Mouse (Mus musculus) C3H10T1/2 (cell line): ENCODE results near the gene Timm17b. TPM values are rescaled to one million over a fixed set of nuclear protein-coding genes. Genes with fewer than 3 reads are reported as not detected.

ENCODE experiments used
- polyA plus RNA-seq, 2 experiments: library from polyadenylated mRNA; unstranded; fragments of >200 nt; fragmentation: generic; extraction: Trizol; gene quantifications; one replicate each; pipeline ENCODE4 v1.2.1; 2012; ENCODE audit warnings: missing spikeins in 2 of 2

The Timm17b gene
- 100 to 1,000 TPM in 1 of 2 experiments, 10 to 100 TPM in 1; 94.4 to 138 TPM for polyA plus RNA-seq

DNA sequence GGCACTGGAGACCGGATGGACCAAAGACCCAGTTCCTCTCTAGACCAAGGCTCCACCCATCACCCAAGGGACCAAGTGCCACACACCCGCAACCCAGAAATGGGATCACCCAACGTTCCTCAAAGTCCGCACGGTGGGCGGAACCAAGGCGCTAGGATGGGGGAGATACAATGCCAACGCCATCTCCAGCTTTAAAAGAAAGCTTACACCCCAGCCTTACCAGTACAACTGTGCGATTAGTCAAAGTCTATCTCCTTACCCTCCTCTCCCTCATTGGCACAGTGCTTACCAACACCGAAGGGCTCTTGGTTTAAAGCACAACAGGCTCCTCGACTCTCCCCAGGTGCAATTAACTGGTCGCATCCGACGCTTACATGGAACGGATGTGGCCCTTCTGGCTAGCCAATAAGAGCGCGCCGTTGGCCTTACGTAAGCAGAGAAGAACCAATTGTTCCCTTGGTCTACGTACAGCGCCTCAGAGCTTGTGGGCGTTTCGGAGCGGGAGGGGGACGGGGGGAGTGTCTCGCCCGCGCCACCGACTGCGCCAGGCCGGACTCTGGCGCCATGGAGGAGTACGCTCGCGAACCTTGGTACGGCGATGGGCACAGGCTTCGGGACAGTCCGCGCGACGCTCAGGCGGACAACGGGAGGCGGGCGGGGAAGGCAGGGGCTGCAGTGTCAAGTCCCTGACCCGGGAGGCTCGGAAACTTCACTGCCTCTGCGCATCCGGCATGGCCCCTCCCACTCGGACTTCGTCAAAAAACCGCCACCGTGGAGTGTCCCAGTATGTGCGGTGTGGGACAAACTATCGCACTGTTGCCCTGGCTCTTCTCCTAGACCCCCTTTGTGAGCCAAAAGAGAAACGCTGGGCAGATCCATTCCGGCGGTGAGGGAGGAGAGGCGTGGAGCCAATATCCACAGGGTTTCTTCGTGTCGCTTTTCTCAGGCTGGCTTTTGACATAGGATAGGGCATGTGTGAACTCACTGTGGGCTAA lies at the start of gene Timm17b, which contains the start of gene Pqbp1:
Gene Timm17b (plus strand): TSS at position 478 of the 995 bp plus-strand sequence.
Gene Pqbp1 (minus strand): TSS at position 390 of the 995 bp plus-strand sequence.

DNA sequence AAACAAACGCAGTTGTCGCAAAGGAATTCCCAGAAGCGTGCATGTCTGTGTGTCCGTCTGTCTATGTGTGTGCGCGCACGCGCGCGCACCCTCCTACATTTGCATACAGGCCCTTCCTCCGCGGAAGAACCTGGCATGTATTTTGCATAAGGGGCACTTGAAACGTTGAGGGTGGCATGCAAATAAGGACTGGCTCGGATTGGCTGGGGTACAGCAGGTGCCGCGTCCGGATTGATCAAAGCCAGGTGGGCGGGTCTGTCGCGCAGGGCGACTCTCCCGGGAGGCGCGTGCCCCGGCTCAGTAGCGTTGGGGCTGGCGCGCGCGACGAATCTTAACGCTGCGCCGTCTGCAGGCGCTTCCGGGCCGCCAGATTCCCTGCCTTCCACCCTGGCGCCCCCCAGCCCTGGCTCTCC lies 21.1 kb upstream of the Timm17b start, which contains the start of gene Pim2:
Gene Pim2 (plus strand): TSS at position 256 of the 413 bp plus-strand sequence.

DNA sequence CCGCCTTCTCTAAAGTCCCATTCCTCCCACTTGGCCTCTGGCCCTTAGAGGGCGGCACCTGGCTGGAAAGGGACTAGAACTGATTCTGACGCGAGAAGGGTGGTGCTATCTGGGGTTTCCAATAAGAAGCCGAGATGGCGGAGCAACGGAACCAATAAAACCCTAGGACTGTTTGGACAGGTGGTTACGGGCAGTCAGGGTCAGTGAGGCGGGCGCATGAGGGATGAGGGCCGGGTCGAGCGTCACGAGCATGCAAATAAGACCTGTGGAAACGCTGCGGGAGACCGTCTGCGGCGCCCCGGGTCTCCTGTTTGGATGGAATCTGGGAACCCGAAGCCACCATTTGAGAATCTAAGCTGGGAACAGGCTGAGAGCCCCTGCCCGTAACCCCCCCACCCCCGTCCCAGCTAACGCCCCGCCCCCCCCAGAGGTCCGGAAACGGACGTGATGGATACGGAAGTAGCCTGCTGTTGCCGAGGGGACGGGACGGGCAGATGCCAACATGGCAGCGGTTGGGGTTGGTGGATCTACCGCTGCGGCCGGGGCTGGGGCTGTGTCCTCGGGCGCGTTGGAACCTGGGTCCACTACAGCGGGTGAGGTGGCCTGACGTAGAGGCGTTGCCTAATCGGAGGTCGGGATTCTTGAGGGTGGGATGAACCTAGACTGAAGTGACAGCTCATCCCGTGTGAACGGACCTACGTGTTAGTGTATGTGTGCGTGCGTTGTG lies 15.2 kb upstream of the Timm17b start, which contains the start of gene Slc35a2:
Gene Slc35a2 (plus strand): TSS at position 188 of the 727 bp plus-strand sequence.

DNA sequence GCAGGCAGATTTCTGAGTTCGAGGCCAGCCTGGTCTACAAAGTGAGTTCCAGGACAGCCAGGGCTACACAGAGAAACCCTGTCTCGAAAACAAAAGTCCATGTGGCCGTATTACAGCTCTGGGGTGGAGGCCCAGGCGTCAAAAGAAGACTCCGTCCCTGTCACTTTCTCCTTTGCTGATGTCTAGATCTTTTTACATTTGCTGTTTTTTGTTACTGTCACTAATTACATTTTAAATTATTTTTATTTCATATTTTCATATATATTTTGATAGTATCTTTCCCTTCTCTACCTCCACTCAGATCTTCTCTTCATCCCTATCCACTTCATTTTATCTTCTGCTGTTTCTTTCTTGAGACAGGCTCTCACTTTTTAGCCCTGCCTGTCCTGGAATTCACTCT lies 8.6 kb downstream of the Timm17b start, which contains the start of gene Gm10491:
Gene Gm10491 (minus strand): TSS at position 101 of the 400 bp plus-strand sequence.

DNA sequence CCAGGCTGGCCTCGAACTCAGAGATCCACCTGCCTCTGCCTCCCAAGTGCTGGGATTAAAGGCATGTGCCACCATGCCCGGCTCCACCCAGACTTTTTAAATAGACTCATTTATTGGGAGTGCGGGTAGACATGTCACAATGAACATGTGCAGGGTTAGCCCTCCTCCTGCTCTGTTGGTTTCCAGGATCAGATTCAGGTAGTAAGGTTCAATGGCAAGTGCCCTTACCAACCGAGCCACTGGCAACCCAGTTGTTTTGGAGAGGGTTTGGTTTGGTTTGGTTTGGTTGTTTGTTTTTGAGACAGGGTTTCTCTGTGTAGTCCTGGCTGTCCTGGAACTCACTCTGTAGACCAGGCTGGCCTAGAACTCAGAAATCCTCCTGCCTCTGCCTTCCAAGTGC lies 10.1 kb downstream of the Timm17b start, which contains the start of gene Gm10490:
Gene Gm10490 (plus strand): TSS at position 301 of the 400 bp plus-strand sequence.

DNA sequence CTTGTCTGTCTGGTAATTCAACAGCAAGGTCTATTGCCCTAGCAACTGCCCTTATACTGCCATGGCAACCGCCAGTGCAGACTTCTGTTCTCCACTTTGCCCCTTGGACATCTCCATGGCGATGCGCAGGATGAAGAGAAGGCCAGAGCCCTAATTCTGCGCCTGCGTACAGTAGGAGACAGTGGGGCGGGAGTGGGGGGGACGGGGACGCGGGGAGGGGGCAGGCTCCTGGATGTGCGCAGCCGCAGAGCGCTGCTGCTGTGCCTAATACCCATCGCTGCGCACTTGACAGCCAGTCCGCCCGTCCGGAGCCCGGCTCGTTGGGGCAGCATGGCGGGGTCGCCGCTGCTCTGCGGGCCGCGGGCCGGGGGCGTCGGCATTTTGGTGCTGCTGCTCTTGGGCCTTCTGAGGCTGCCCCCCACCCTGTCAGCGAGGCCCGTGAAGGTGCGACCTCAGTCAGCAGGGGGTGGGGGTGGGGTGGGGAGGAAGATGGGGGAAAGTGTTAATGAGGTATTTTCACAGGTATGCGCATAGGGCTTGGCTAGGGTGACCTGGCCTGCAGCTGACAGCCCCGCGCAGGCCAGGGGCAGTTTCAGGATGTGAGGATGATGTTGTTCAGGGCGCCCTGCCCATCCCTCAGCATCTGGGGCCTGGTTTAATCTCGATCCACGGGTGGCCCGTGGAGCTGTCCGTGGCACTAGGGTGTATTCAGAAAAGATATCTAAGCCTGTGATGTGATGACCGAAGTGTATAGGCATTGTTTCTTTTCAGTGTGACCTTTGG lies 20.6 kb downstream of the Timm17b start, which contains the start of gene Pcsk1n:
Gene Pcsk1n (plus strand): TSS at position 222 of the 783 bp plus-strand sequence.

DNA sequence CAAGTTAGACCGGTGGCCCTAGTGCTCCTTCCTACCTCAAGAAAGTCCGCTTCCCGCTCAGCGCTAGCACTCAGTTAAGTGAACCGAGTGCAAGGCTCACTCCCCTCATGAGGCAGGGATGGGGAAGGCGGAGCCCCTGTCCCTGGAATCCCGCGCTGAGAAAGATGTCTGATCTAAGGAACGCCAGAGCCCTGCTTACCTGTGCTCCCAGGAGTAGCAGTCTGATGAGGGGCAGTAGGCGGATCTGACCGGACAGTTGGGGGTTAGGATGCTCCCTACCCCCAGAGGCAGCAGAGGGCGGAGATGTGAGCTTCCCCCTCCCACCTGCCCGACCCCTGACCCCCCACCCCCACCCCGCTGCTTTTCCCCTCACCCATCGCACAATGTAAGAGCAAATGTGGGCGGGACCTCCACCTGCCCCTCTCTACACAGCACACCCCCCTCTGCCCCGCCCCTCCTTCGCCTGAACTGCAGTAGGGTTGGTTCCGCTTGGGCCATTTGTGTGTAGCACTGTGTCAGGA lies 29.2 kb downstream of the Timm17b start, which contains the start of gene Eras:
Gene Eras (minus strand): TSS at position 338 of the 521 bp plus-strand sequence.

DNA sequence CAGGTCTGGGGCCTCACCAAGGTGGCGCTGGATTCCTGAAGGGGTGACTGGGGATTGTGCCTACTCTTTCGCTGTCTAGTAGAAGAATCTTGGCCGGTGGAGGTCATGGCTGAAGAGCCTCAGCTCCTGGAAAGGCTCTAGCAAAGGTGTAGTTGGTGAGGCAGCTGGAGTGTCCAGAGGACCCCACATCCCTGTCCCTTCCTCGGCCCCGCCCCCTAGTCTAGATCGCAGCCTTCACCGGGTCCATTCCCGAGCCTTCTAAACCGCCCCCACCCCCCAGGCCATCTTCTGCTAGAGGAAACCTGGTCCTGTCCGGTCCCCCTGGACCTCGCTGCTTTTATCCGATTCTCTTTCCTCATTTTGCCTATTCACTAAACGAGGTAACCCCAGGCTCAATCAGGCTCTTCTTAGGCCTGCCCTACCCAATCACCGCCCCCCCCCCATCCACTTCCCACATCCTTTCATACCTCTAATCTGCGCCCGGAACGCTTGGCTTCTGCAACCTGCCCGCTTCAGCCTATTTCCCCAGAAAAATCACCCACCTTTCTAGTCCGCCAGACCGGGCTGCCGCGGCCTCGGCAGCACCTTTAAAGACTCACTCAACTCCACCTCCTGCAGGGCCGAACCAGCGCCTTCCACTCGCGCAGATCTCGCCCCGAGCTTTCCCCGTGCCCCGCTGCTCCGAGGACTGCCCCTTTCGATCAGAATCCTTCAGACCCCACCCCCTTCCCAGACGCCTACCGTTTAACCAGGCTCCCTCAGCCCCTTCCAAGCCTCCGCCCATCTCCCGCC lies 48.1 kb downstream of the Timm17b start, which contains the start of gene Hdac6:
Gene Hdac6 (minus strand): TSS at position 782 of the 792 bp plus-strand sequence.

Other genes with a start within 250 kb of the Timm17b start
- under 1 TPM; 0.16 to 0.66 TPM for gene Prickle3, start 242.1 kb upstream of the Timm17b start, polyA plus RNA-seq
- 100 to 1,000 TPM; 442 to 683 TPM for gene Plp2, start 228.0 kb upstream of the Timm17b start, polyA plus RNA-seq
- under 1 TPM; 0.01 to 0.20 TPM for gene Magix, start 218.1 kb upstream of the Timm17b start, polyA plus RNA-seq
- gene Gpkow, start 202.2 kb upstream of the Timm17b start, polyA plus RNA-seq, result 10 to 100 TPM in 1 of 2 experiments, 1 to 10 TPM in 1; 2.5 to 11.5 TPM
- 10 to 100 TPM; 15.4 to 54.3 TPM for gene Wdr45, start 185.0 kb upstream of the Timm17b start, polyA plus RNA-seq
- under 1 TPM in 1 of 2 experiments, not detected in 1; 0.24 TPM for gene Gm45208, start 177.1 kb upstream of the Timm17b start, polyA plus RNA-seq
- 100 to 1,000 TPM; 113 to 154 TPM for gene Praf2, start 170.9 kb upstream of the Timm17b start, polyA plus RNA-seq
- gene Ccdc120, start 148.5 kb upstream of the Timm17b start, polyA plus RNA-seq, result 1 to 10 TPM; 2.4 to 7.6 TPM
- gene Tfe3, start 136.8 kb upstream of the Timm17b start, polyA plus RNA-seq, result 10 to 100 TPM; 32.8 to 42.6 TPM
- 10 to 100 TPM in 1 of 2 experiments, 1 to 10 TPM in 1; 5.9 to 35.2 TPM for gene Gripap1, start 109.6 kb upstream of the Timm17b start, polyA plus RNA-seq
- gene Kcnd1, start 77.1 kb upstream of the Timm17b start, polyA plus RNA-seq, result 1 to 10 TPM in 1 of 2 experiments, under 1 TPM in 1; 0.34 to 4.5 TPM
- 10 to 100 TPM; 21.4 to 48.2 TPM for gene Otud5, start 58.0 kb upstream of the Timm17b start, polyA plus RNA-seq
- 1 to 10 TPM in 1 of 2 experiments, under 1 TPM in 1; 0.71 to 4.9 TPM for gene Pim2, start 21.1 kb upstream of the Timm17b start, polyA plus RNA-seq
- 10 to 100 TPM; 14.0 to 50.6 TPM for gene Slc35a2, start 15.3 kb upstream of the Timm17b start, polyA plus RNA-seq
- 100 to 1,000 TPM; 107 to 150 TPM for gene Pqbp1, start 88 bp upstream of the Timm17b start, polyA plus RNA-seq
- gene Gm10491, start 8.5 kb downstream of the Timm17b start, polyA plus RNA-seq, result not detected
- not detected for gene Gm10490, start 10.2 kb downstream of the Timm17b start, polyA plus RNA-seq
- gene Pcsk1n, start 20.5 kb downstream of the Timm17b start, polyA plus RNA-seq, result not detected
- not detected for gene Eras, start 29.2 kb downstream of the Timm17b start, polyA plus RNA-seq
- 10 to 100 TPM; 11.6 to 18.8 TPM for gene Hdac6, start 48.5 kb downstream of the Timm17b start, polyA plus RNA-seq
- gene Gata1, start 78.7 kb downstream of the Timm17b start, polyA plus RNA-seq, result under 1 TPM in 1 of 2 experiments, not detected in 1; 0.05 TPM
- not detected for gene Glod5, start 119.1 kb downstream of the Timm17b start, polyA plus RNA-seq
- 10 to 100 TPM; 22.9 to 28.6 TPM for gene Suv39h1, start 175.4 kb downstream of the Timm17b start, polyA plus RNA-seq
- gene Was, start 191.1 kb downstream of the Timm17b start, polyA plus RNA-seq, result under 1 TPM; 0.06 to 0.17 TPM
- 10 to 100 TPM in 1 of 2 experiments, 1 to 10 TPM in 1; 1.4 to 22.3 TPM for gene Wdr13, start 233.5 kb downstream of the Timm17b start, polyA plus RNA-seq
- gene Rbm3, start 246.5 kb downstream of the Timm17b start, polyA plus RNA-seq, result 100 to 1,000 TPM; 161 to 371 TPM